Mouse (Mus musculus): ENCODE data around the gene Dnah2.

- peak; percentile 42 for TF ChIP-seq CTCF (IDR thresholded peaks at IDR 0.05; ENCODE audit: control insufficient read depth, insufficient read depth, low read length)
- no peak for TF ChIP-seq POLR2A (IDR thresholded peaks at IDR 0.05; ENCODE audit: borderline replicate concordance, control insufficient read depth, low read depth, low read length)
Measured at GRCm38 (mm10) chr11:69575220-69575619, 26.3 kb upstream of the Dnah2 start.
